Comparison of ENCODE assay signal across 11 mouse cellular contexts in the genomic region with DNA sequence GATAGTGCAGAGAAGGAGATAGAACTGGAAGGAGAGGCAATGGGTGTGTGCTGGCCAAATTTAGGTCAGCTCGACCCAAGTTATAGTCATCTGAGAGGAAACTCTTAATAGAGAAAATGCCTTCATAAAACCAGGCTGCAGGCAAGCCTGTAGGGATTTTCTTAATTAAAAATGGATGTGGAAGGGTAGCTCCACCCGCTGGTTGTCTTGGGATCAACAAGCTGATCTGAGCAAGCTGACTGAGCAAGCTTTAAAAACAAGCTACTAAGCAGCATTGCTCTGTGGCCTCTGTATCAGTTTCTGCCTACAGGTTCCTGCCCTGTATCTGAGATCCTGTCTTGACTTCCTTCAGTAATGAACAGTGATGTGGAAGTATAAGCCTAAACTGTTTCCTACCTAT.
DNase-seq lines count a peak whose midpoint lies in the region; ATAC-seq and TF ChIP-seq lines count a peak whose summit lies in the region.
"Had no signal": no experiment of that assay in that cellular context is flagged by ENCODE, and none has a peak within 500 bp of the region (broad histone marks: within the 10 kb centered on the region; RNA-seq: fewer than 3 reads in every experiment).

No protein-coding gene starts in this region.

- H3K4me1 ChIP-seq in midbrain, embryonic 14.5 days (ENCODE audit: control insufficient read depth, insufficient read depth, low read length) = no peaks in the 10 kb centered on the region
- H3K4me1 ChIP-seq in midbrain, embryonic 11.5 days (ENCODE audit: control insufficient read depth, insufficient read depth, low read length) = no peaks in the 10 kb centered on the region
- H3K4me1 ChIP-seq in stomach, postnatal 0 days (replicated peaks; ENCODE audit: control insufficient read depth, insufficient read depth) = no peaks in the 10 kb centered on the region
- H3K4me1 ChIP-seq: kidney, embryonic 15.5 days; neural tube, embryonic 13.5 days had no signal

- ATAC-seq in midbrain, embryonic 14.5 days (ENCODE audit: low FRiP score, low TSS enrichment) = no peak
- ATAC-seq in midbrain, embryonic 11.5 days (ENCODE audit: low FRiP score) = no peak
- ATAC-seq in stomach, postnatal 0 days (ENCODE audit: low FRiP score, low TSS enrichment) = no peak

- no peaks in the 10 kb centered on the region for H3K27me3 ChIP-seq in midbrain, embryonic 14.5 days (ENCODE audit: control insufficient read depth, insufficient read depth, low read length)
- H3K27me3 ChIP-seq in midbrain, embryonic 11.5 days (ENCODE audit: control insufficient read depth, insufficient read depth, low read length) = no peaks in the 10 kb centered on the region
- no peaks in the 10 kb centered on the region for H3K27me3 ChIP-seq in stomach, postnatal 0 days (ENCODE audit: control insufficient read depth, insufficient read depth, low read length)
- H3K27me3 ChIP-seq: kidney, embryonic 15.5 days; neural tube, embryonic 13.5 days had no signal

- DNase-seq in heart, adult 11 months = peak; percentile 84
- DNase-seq in heart, postnatal 25 days (ENCODE audit: low spot score) = no peak
- DNase-seq in midbrain, embryonic 14.5 days = peak; percentile 25
- DNase-seq in midbrain, embryonic 11.5 days (ENCODE audit: low spot score, missing footprints) = no peak
- peak; percentile 25 to 49 for DNase-seq in frontal cortex, postnatal 36 days (ENCODE audit: low spot score in 2 of 2)
- no peak for DNase-seq in stomach, postnatal 0 days (ENCODE audit: low spot score)
- DNase-seq in adipocyte (ENCODE audit: low spot score) = no peak
- no peak for DNase-seq in adrenal gland, adult 2 months
- DNase-seq: lung, postnatal 14 days had no signal

- 56% methylated on average over 2 of the region's 2 CpGs for WGBS in midbrain, embryonic 14.5 days
- 62% methylated on average over 2 of the region's 2 CpGs for WGBS in midbrain, embryonic 11.5 days
- WGBS in stomach, postnatal 0 days = 62% methylated on average over 2 of the region's 2 CpGs

- no peak overlapping the region for H3K4me2 ChIP-seq in midbrain, embryonic 14.5 days (ENCODE audit: low read length)
- H3K4me2 ChIP-seq in midbrain, embryonic 11.5 days = no peak overlapping the region
- no peak overlapping the region for H3K4me2 ChIP-seq in stomach, postnatal 0 days (replicated peaks; ENCODE audit: low read depth)
- H3K4me2 ChIP-seq: kidney, embryonic 15.5 days; neural tube, embryonic 13.5 days had no signal

- H3K4me3 ChIP-seq in midbrain, embryonic 14.5 days (replicated peaks; ENCODE audit: low read depth, low read length) = no peak overlapping the region
- H3K4me3 ChIP-seq in midbrain, embryonic 11.5 days (ENCODE audit: low read depth, low read length) = no peak overlapping the region
- H3K4me3 ChIP-seq in stomach, postnatal 0 days (ENCODE audit: low read depth, low read length) = no peak overlapping the region
- H3K4me3 ChIP-seq: kidney, embryonic 15.5 days; neural tube, embryonic 13.5 days had no signal

- peak; percentile 43 for TF ChIP-seq CTCF in stomach, postnatal 0 days (IDR thresholded peaks at IDR 0.05; ENCODE audit: low read depth)

- intact Hi-C loops in heart, postnatal 25 days (cut with DNase I) = no loop called here

- TF ChIP-seq EP300 in stomach, postnatal 0 days (optimal IDR thresholded peaks at IDR 0.05) = no peak

- no peak overlapping the region for H3K9ac ChIP-seq in midbrain, embryonic 14.5 days (replicated peaks; ENCODE audit: low read length)
- no peak overlapping the region for H3K9ac ChIP-seq in midbrain, embryonic 11.5 days (ENCODE audit: low read length)
- no peak overlapping the region for H3K9ac ChIP-seq in stomach, postnatal 0 days (ENCODE audit: low read length)
- H3K9ac ChIP-seq: kidney, embryonic 15.5 days; neural tube, embryonic 13.5 days had no signal

- H3K36me3 ChIP-seq in midbrain, embryonic 14.5 days (ENCODE audit: control insufficient read depth, insufficient read depth, low read length) = no peaks in the 10 kb centered on the region
- H3K36me3 ChIP-seq in midbrain, embryonic 11.5 days (ENCODE audit: control insufficient read depth, insufficient read depth, low read length) = no peaks in the 10 kb centered on the region
- H3K36me3 ChIP-seq in stomach, postnatal 0 days (ENCODE audit: control insufficient read depth, insufficient read depth, low read length) = no peaks in the 10 kb centered on the region
- H3K36me3 ChIP-seq: kidney, embryonic 15.5 days; neural tube, embryonic 13.5 days had no signal

- H3K9me3 ChIP-seq in midbrain, embryonic 14.5 days (ENCODE audit: control insufficient read depth, low read length) = no peaks in the 10 kb centered on the region
- no peaks in the 10 kb centered on the region for H3K9me3 ChIP-seq in midbrain, embryonic 11.5 days (ENCODE audit: control insufficient read depth, low read length)
- no peaks in the 10 kb centered on the region for H3K9me3 ChIP-seq in stomach, postnatal 0 days (ENCODE audit: control insufficient read depth, low read length)
- H3K9me3 ChIP-seq: kidney, embryonic 15.5 days; neural tube, embryonic 13.5 days had no signal

- no peak overlapping the region for H3K27ac ChIP-seq in midbrain, embryonic 14.5 days (replicated peaks; ENCODE audit: low read depth, low read length)
- H3K27ac ChIP-seq in midbrain, embryonic 11.5 days (ENCODE audit: low read depth, low read length) = no peak overlapping the region
- no peak overlapping the region for H3K27ac ChIP-seq in stomach, postnatal 0 days (replicated peaks)
- H3K27ac ChIP-seq: kidney, embryonic 15.5 days; neural tube, embryonic 13.5 days had no signal

Comparison
In these comparisons a context has a peak if more than half of its experiments do, and no peak if none do; other contexts are left out.
1. DNase-seq: peak in heart, adult 11 months (single experiment), midbrain, embryonic 14.5 days (single experiment) and frontal cortex, postnatal 36 days (2 of 2); none in heart, postnatal 25 days (single experiment), midbrain, embryonic 11.5 days (single experiment), stomach, postnatal 0 days (single experiment), adipocyte (single experiment) and adrenal gland, adult 2 months (single experiment).